Mouse (Mus musculus) inflammation-experienced regulatory T-cells, adult 6 months (primary cell): Measurements from ENCODE around the gene Frs2. TPM values are rescaled to one million over a fixed set of nuclear protein-coding genes. Genes with fewer than 3 reads are reported as not detected.
"Not testable (repeated sequence)": the region's sequence is repeated elsewhere in the genome, so short reads cannot be mapped to it uniquely, and the experiment has no call there.

Experiments
- ATAC-seq: one replicate; pipeline ENCODE4 v1.8.0; 2017
- polyA plus RNA-seq, 3 experiments: library from polyadenylated mRNA; unstranded; fragments of 100-300 nt; shearing (Covaris generic); gene quantifications; one replicate each; pipeline ENCODE4 v1.2.1; 2017

Gene Frs2
- polyA plus RNA-seq, 3 experiments from 2014 or later: 7.4 to 11.6 (median 9.1) TPM

- ATAC-seq: no peak
Measured at GRCm38 (mm10) chr10:117042295-117042694, 106.0 kb downstream of the Frs2 start.

GRCm38 (mm10) chr10:117040355-117040754, 108.0 kb downstream of the Frs2 start:
- ATAC-seq: no peak

DNA sequence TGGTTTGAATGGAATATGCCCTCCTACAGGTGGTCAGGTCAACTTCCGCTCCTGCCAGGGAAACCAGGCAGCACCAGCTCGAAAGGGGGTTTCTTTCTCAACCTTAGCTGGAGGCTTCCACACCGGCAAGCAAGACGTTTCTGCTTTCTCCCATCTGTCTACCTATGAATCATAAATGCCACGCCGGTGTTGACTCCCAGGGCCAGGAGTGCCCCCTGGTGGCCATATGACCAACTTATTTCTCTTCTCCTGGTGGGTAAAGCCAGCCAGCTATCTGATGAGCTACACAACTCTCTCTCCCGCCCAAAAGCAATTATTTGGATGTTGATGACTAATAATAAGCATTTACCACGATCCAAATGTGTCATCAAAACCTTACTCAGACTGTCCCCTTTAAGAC, 114.5 kb downstream of the Frs2 start:
- ATAC-seq: peak; percentile 64

DNA sequence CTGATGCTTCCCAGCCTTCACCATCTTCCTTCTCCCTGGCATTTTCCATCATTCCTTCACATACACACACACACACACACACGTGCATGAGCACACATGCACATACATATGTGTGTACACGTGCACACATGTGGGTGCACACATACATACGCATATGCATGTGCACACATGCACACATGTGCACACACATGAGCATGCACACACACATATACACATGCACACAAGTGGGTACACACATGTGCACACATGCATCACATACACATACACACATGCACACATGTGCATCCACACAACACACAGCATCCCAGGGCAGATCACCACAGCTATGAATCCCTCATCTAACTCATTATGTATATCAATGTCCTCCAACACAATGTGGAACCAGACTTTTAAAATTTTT, 117.2 kb downstream of the Frs2 start:
- ATAC-seq: no peak

DNA sequence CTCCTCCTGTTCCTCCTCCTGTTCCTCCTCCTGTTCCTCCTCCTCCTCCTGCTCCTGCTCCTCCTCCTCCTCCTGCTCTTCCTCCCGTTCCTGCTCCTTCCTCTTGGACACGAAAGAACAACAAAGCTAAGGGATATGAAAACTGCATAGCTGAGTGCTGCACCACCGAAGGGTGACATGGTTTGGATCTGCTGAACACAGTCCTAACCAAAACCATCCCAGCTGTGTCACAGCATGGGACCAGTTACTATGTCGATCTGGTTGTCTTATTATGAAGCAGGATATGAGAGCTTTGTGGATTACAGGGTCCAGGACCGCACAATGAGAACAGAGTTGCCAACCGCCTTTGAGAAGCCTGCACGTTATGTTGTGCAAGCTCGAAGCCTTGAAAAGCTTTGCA, 122.2 kb downstream of the Frs2 start:
- no peak for ATAC-seq

DNA sequence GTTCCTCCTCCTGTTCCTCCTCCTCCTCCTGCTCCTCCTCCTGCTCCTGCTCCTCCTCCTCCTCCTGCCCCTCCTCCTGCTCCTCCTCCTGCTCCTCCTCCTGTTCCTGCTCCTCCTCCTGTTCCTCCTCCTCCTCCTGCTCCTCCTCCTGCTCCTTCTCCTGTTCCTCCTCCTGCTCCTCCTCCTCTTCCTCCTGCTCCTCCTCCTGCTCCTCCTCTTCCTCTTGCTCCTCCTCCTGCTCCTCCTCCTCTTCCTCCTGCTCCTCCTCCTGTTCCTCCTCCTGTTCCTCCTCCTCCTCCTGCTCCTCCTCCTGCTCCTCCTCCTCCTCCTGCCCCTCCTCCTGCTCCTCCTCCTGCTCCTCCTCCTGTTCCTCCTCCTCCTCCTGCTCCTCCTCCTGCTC, 122.6 kb downstream of the Frs2 start:
- ATAC-seq: not testable (repeated sequence)

GRCm38 (mm10) chr10:117023693-117024092, 124.6 kb downstream of the Frs2 start:
- no peak for ATAC-seq

GRCm38 (mm10) chr10:117021020-117021754, 127.1 kb downstream of the Frs2 start:
- no peak for ATAC-seq

Other genes starting within 250 kb of the Frs2 start
- 10 to 100 TPM in 1 of 3 experiments, 1 to 10 TPM in 2; 5.6 to 12.7 (median 8.7) TPM for gene Rab3ip, start 197.8 kb downstream of the Frs2 start, polyA plus RNA-seq
- not detected for gene Gm10271, start 175.9 kb downstream of the Frs2 start, polyA plus RNA-seq
- gene Best3, start 162.2 kb downstream of the Frs2 start, polyA plus RNA-seq: not detected
- not detected for gene Lrrc10, start 103.2 kb downstream of the Frs2 start, polyA plus RNA-seq
- gene Cct2, start 84.7 kb downstream of the Frs2 start, polyA plus RNA-seq: 100 to 1,000 TPM; 184 to 248 (median 228) TPM
- 10 to 100 TPM; 22.8 to 31.7 (median 25.0) TPM for gene Yeats4, start 76.0 kb upstream of the Frs2 start, polyA plus RNA-seq
- not detected for gene 9530003J23Rik, start 90.2 kb upstream of the Frs2 start, polyA plus RNA-seq
- gene Lyz2, start 133.8 kb upstream of the Frs2 start, polyA plus RNA-seq: 10 to 100 TPM in 1 of 3 experiments, 1 to 10 TPM in 2; 1.0 to 40.1 (median 5.3) TPM
- 1 to 10 TPM in 1 of 3 experiments, under 1 TPM in 1, not detected in 1; 0.49 to 1.0 TPM for gene Lyz1, start 144.3 kb upstream of the Frs2 start, polyA plus RNA-seq
- gene Cpsf6, start 231.5 kb upstream of the Frs2 start, polyA plus RNA-seq: 100 to 1,000 TPM; 103 to 132 (median 120) TPM